Mouse (Mus musculus) embryonic facial prominence, embryonic 10.5 days (tissue): ENCODE results near the gene St7l. TPM values are rescaled to one million over a fixed set of nuclear protein-coding genes. Genes with fewer than 3 reads are reported as not detected.

Source experiments
- DNase-seq: peaks from one replicate; pipeline ENCODE4 v3.0.0-alpha.2; 2017; ENCODE audit warnings: low spot score
- H3K27ac ChIP-seq: fragments of 300-500 bp; sonication (generic); replicated peaks from 2 replicates; pipeline ENCODE4 v1.5.1; 2016; ENCODE audit warnings: mild to moderate bottlenecking
- H3K27me3 ChIP-seq: fragments of 300-500 bp; sonication (generic); replicated peaks from 2 replicates; pipeline ENCODE4 v1.6.1; 2016; ENCODE audit warnings: low read depth, mild to moderate bottlenecking; ENCODE audit not compliant: poor library complexity, severe bottlenecking
- H3K36me3 ChIP-seq: fragments of 300-500 bp; sonication (generic); replicated peaks from 2 replicates; pipeline ENCODE4 v1.6.1; 2016; ENCODE audit warnings: mild to moderate bottlenecking, moderate library complexity
- H3K4me1 ChIP-seq: fragments of 300-500 bp; sonication (generic); 2 replicates; pipeline ENCODE4 v1.6.1; 2016
- H3K4me3 ChIP-seq: fragments of 300-500 bp; sonication (generic); 2 replicates; pipeline ENCODE4 v1.5.1; 2016; ENCODE audit warnings: mild to moderate bottlenecking, moderate library complexity
- H3K9me3 ChIP-seq: fragments of 300-500 bp; sonication (generic); 2 replicates; pipeline ENCODE4 v1.6.1; 2016; ENCODE audit warnings: mild to moderate bottlenecking
- WGBS: fragments of 180-500 bp; shearing (Covaris S2); methylation state at CpG from one replicate; pipeline ENCODE4 v1.1.7; 2016; 5-methylcytosine and 5-hydroxymethylcytosine counted together
- polyA plus RNA-seq: library from polyadenylated mRNA; unstranded; fragments of >200 nt; fragmentation: Nextera tagmentation; extraction: Ambion mirVana; gene quantifications from 2 replicates; pipeline ENCODE4 v1.2.1, GENCODE M21; 2016

The St7l gene
- polyA plus RNA-seq, 1 experiment from 2014 or later: 31.7 TPM

- Histone ChIP-seq H3K36me3 (peaks cover 44% of the 10 kb centered on the region), H3K4me1 (no peaks in the 10 kb centered on the region), H3K27ac (no peak overlapping the region), H3K4me3 (no peak overlapping the region), H3K27me3 (no peaks in the 10 kb centered on the region), H3K9me3 (no peaks in the 10 kb centered on the region)
- 91% methylated on average over 6 of the region's 6 CpGs for WGBS
- DNase-seq: no peak
Observed at GRCm38 (mm10) chr3:104909195-104909594, 45.4 kb downstream of the St7l start.

GRCm38 (mm10) chr3:104914986-104915385 lies 51.2 kb downstream of the St7l start:
- Histone ChIP-seq H3K4me3 (no peak overlapping the region), H3K9me3 (no peaks in the 10 kb centered on the region), H3K27me3 (no peaks in the 10 kb centered on the region), H3K4me1 (no peaks in the 10 kb centered on the region), H3K27ac (no peak overlapping the region), H3K36me3 (peaks cover 38% of the 10 kb centered on the region)
- 36% methylated on average over 3 of the region's 3 CpGs for WGBS
- DNase-seq: no peak

- H3K4me1 ChIP-seq: no peaks in the 10 kb centered on the region
- H3K4me3 ChIP-seq: no peak overlapping the region
- DNase-seq: no peak
- H3K9me3 ChIP-seq: no peaks in the 10 kb centered on the region
- peaks cover 48% of the 10 kb centered on the region for H3K36me3 ChIP-seq
- H3K27ac ChIP-seq: no peak overlapping the region
- H3K27me3 ChIP-seq: no peaks in the 10 kb centered on the region
- WGBS: 95% methylated on average over 6 of the region's 6 CpGs
Observed at GRCm38 (mm10) chr3:104929385-104929784, 65.6 kb downstream of the St7l start.

GRCm38 (mm10) chr3:104937728-104938305 lies 74.0 kb downstream of the St7l start:
- no peak for DNase-seq
- WGBS: 88% methylated on average over 2 of the region's 2 CpGs
- H3K4me1 ChIP-seq: peaks cover 31% of the 10 kb centered on the region

GRCm38 (mm10) chr3:104938327-104938726 lies 74.5 kb downstream of the St7l start:
- no peak overlapping the region for H3K27ac ChIP-seq
- DNase-seq: no peak
- peaks cover 36% of the 10 kb centered on the region for H3K4me1 ChIP-seq
- no peaks in the 10 kb centered on the region for H3K9me3 ChIP-seq
- H3K36me3 ChIP-seq: peaks cover 36% of the 10 kb centered on the region
- H3K27me3 ChIP-seq: no peaks in the 10 kb centered on the region
- no peak overlapping the region for H3K4me3 ChIP-seq
- 46% methylated on average over 4 of the region's 4 CpGs for WGBS

More at GRCm38 (mm10) chr3:104937728-104938305, 74.0 kb downstream of the St7l start:
- H3K9me3 ChIP-seq: no peaks in the 10 kb centered on the region
- no peak overlapping the region for H3K4me3 ChIP-seq
- no peak overlapping the region for H3K27ac ChIP-seq
- peaks cover 33% of the 10 kb centered on the region for H3K36me3 ChIP-seq
- no peaks in the 10 kb centered on the region for H3K27me3 ChIP-seq

GRCm38 (mm10) chr3:104940691-104941090 lies 76.9 kb downstream of the St7l start:
- peak overlapping the region; percentile 35 for H3K27ac ChIP-seq
- H3K9me3 ChIP-seq: no peaks in the 10 kb centered on the region
- 53% methylated on average over 6 of the region's 6 CpGs for WGBS
- peaks cover 51% of the 10 kb centered on the region for H3K4me1 ChIP-seq
- H3K36me3 ChIP-seq: peaks cover 30% of the 10 kb centered on the region
- no peak overlapping the region for H3K4me3 ChIP-seq
- peak; percentile 53 for DNase-seq
- no peaks in the 10 kb centered on the region for H3K27me3 ChIP-seq

- no peak overlapping the region for H3K4me3 ChIP-seq
- no peak for DNase-seq
- peaks cover 51% of the 10 kb centered on the region for H3K4me1 ChIP-seq
- 41% methylated on average over 5 of the region's 5 CpGs for WGBS
- peaks cover 45% of the 10 kb centered on the region for H3K36me3 ChIP-seq
- no peaks in the 10 kb centered on the region for H3K27me3 ChIP-seq
- peak overlapping the region; percentile 5 for H3K27ac ChIP-seq
- H3K9me3 ChIP-seq: no peaks in the 10 kb centered on the region
Observed at GRCm38 (mm10) chr3:104942682-104943081, 78.9 kb downstream of the St7l start.

- Histone ChIP-seq H3K4me1 (peaks cover 46% of the 10 kb centered on the region), H3K36me3 (peaks cover 52% of the 10 kb centered on the region), H3K4me3 (no peak overlapping the region), H3K27me3 (no peaks in the 10 kb centered on the region), H3K9me3 (no peaks in the 10 kb centered on the region), H3K27ac (peak overlapping the region; percentile 5)
- DNase-seq: peak; percentile 44
- WGBS: 42% methylated on average over 8 of the region's 8 CpGs
Observed at GRCm38 (mm10) chr3:104943333-104943732, 79.5 kb downstream of the St7l start.

- 80% methylated on average over 9 of the region's 9 CpGs for WGBS
- Histone ChIP-seq H3K4me1 (peaks cover 39% of the 10 kb centered on the region), H3K4me3 (no peak overlapping the region), H3K9me3 (no peaks in the 10 kb centered on the region), H3K27me3 (no peaks in the 10 kb centered on the region), H3K27ac (no peak overlapping the region), H3K36me3 (peaks cover 52% of the 10 kb centered on the region)
- no peak for DNase-seq
Observed at GRCm38 (mm10) chr3:104944894-104945293, 81.1 kb downstream of the St7l start.

- 94% methylated on average over 12 of the region's 12 CpGs for WGBS
- Histone ChIP-seq H3K4me3 (no peak overlapping the region), H3K27me3 (no peaks in the 10 kb centered on the region), H3K9me3 (no peaks in the 10 kb centered on the region), H3K36me3 (peaks cover 81% of the 10 kb centered on the region), H3K4me1 (no peaks in the 10 kb centered on the region; the same call in 1 of the 2 replicates), H3K27ac (no peak overlapping the region)
- no peak for DNase-seq
Observed at GRCm38 (mm10) chr3:104950926-104951325, 87.1 kb downstream of the St7l start.

GRCm38 (mm10) chr3:104952891-104953670 lies 89.3 kb downstream of the St7l start:
- H3K27ac ChIP-seq: no peak overlapping the region
- no peaks in the 10 kb centered on the region for H3K9me3 ChIP-seq
- H3K4me3 ChIP-seq: no peak overlapping the region
- DNase-seq: no peak
- WGBS: 93% methylated on average over 23 of the region's 23 CpGs
- H3K27me3 ChIP-seq: peaks cover 1% of the 10 kb centered on the region
- peaks cover 62% of the 10 kb centered on the region for H3K36me3 ChIP-seq
- H3K4me1 ChIP-seq: peaks cover 10% of the 10 kb centered on the region

- Histone ChIP-seq H3K27me3 (peaks cover 12% of the 10 kb centered on the region), H3K4me1 (peaks cover 10% of the 10 kb centered on the region), H3K4me3 (no peak overlapping the region), H3K36me3 (peaks cover 54% of the 10 kb centered on the region), H3K9me3 (no peaks in the 10 kb centered on the region), H3K27ac (no peak overlapping the region)
- DNase-seq: no peak
- WGBS: 94% methylated on average over 3 of the region's 3 CpGs
Observed at GRCm38 (mm10) chr3:104954137-104954536, 90.3 kb downstream of the St7l start.

GRCm38 (mm10) chr3:104954551-104954950 lies 90.7 kb downstream of the St7l start:
- Histone ChIP-seq H3K4me3 (no peak overlapping the region), H3K27ac (no peak overlapping the region), H3K36me3 (peaks cover 54% of the 10 kb centered on the region), H3K9me3 (no peaks in the 10 kb centered on the region), H3K4me1 (peaks cover 11% of the 10 kb centered on the region), H3K27me3 (peaks cover 16% of the 10 kb centered on the region)
- no peak for DNase-seq
- WGBS: 94% methylated on average over 15 of the region's 15 CpGs
